Mouse (Mus musculus): ENCODE measurements at regions not wholly inside any gene's neighbourhood (a gene's known extent, or its start where the extent isn't known, plus 50 kb on each side); places are given as distances from the start of the nearest gene placed in this dataset.
A peak's percentile ranks its signal among the peaks of the same experiment; 100 is the strongest.

GRCm38 (mm10) chr6:9498921-9499320 lies 550.7 kb downstream of the Nxph1 start:
- no peak for DNase-seq (ENCODE audit: low read depth, low spot score)

- no peak for DNase-seq (ENCODE audit: low read depth, low spot score)
These were observed 586.2 kb downstream of the Nxph1 start for GRCm38 (mm10) chr6:9534395-9534794.

GRCm38 (mm10) chr6:9538737-9539136 lies 590.5 kb downstream of the Nxph1 start:
- no peak for DNase-seq (ENCODE audit: low read depth, low spot score)

- DNase-seq (ENCODE audit: low read depth, low spot score): no peak
These were observed 602.1 kb downstream of the Nxph1 start for GRCm38 (mm10) chr6:9550096-9550939.

GRCm38 (mm10) chr6:9563290-9564044 lies 615.2 kb downstream of the Nxph1 start:
- DNase-seq (ENCODE audit: low read depth, low spot score): no peak

- DNase-seq (ENCODE audit: low read depth, low spot score): no peak
These were observed 623.6 kb downstream of the Nxph1 start for GRCm38 (mm10) chr6:9571787-9572186.

- DNase-seq (ENCODE audit: low read depth, low spot score): no peak
These were observed 645.2 kb downstream of the Nxph1 start for GRCm38 (mm10) chr6:9593391-9593790.

GRCm38 (mm10) chr6:9599418-9599817 lies 651.2 kb downstream of the Nxph1 start:
- DNase-seq (ENCODE audit: low read depth, low spot score): peak; percentile 61

- DNase-seq (ENCODE audit: low read depth, low spot score): peak; percentile 58
These were observed 685.7 kb downstream of the Nxph1 start for GRCm38 (mm10) chr6:9633931-9634330.

GRCm38 (mm10) chr6:9643456-9643855 lies 695.2 kb downstream of the Nxph1 start:
- peak; percentile 56 for DNase-seq (ENCODE audit: low read depth, low spot score)

GRCm38 (mm10) chr6:9643926-9644325 lies 695.7 kb downstream of the Nxph1 start:
- DNase-seq (ENCODE audit: low read depth, low spot score): peak; percentile 54

- DNase-seq (ENCODE audit: low read depth, low spot score): no peak
These were observed 711.4 kb downstream of the Nxph1 start for GRCm38 (mm10) chr6:9659672-9660071.

GRCm38 (mm10) chr6:9685182-9685581 lies 737.0 kb downstream of the Nxph1 start:
- peak; percentile 3 for DNase-seq (ENCODE audit: low read depth, low spot score)

GRCm38 (mm10) chr6:9693714-9694113 lies 745.5 kb downstream of the Nxph1 start:
- peak; percentile 70 for DNase-seq (ENCODE audit: low read depth, low spot score)

GRCm38 (mm10) chr6:9697698-9698097 lies 749.5 kb downstream of the Nxph1 start:
- DNase-seq (ENCODE audit: low read depth, low spot score): no peak

GRCm38 (mm10) chr6:9698193-9698592 lies 750.0 kb downstream of the Nxph1 start:
- no peak for DNase-seq (ENCODE audit: low read depth, low spot score)
